Mouse (Mus musculus) layer of hippocampus, postnatal 36 days (tissue): ENCODE measurements around the gene Kat14. TPM values are rescaled to one million over a fixed set of nuclear protein-coding genes. Genes with fewer than 3 reads are reported as not detected.

Experiments
- DNase-seq, 2 experiments: peaks; one replicate each; pipeline ENCODE4 v3.0.0; 2022
- total RNA-seq, 2 experiments: library from RNA; stranded (reverse); gene quantifications; 2 replicates each; pipeline ENCODE4 v1.2.3; 2021

Kat14 gene
- total RNA-seq, 2 experiments from 2014 or later, result 29.1 to 29.4 TPM

DNA sequence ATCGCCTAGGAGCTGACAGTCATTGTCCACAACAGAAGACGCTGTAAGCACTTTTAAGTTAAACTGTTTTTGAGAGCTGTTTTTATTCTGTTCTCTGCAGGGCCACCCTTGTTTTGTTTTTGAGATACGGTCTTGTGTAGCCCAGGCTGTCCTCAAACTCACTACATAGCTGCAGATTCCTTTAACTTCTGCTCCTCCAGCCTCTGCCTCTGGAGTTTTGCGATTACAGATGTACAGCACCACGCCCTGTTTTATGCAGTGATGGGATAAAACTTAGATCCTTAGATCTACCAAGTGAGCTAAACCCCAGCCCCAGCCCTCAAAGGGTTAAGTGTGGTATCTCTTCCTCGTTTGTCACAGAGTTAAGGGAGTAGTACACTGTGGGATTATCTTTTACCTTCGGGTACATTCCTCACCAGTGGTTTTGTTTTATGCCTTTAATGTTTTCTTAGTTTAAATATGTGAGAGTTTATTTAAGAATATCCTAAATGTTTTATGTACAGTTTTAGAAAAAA lies 13.9 kb downstream of the Kat14 start:
- no peak for DNase-seq

DNA sequence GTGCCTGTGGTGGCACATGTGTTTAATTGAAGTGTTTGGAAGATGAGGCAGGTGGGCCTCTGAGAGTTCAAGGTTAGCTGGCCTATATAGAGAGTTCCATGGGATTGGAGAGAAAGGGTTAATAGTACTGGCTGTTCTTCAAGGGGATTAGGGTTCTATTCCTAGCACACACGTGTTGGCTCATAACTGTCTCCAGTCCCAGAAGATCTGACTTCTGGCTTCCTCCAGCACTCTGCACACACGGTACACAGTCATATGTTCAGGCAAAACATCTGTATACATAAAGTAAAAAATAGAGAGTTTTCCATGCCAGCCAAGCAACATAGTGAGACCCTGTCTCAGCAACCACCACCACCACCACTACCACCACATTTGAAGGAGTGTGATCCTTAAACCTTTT lies 17.5 kb downstream of the Kat14 start:
- DNase-seq, result no peak

DNA sequence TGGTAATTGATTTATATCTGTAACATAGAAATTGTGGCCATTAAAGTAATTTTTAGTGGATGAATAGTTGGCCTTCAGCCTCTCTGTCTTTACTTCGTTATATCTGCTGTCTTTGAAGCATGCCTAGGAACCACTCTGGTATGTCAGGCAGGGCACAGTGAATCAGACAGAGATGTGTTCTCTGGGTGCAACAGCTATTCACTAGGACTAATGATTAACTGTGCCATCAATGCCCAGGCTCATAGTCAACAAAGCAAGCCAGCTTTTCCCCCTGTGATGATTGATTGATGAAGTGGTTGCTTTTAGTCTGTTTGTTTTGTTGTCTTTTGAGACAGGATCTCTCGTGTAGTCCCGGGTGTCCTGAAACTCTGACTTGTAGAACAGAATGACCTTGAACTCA lies 19.6 kb downstream of the Kat14 start:
- no peak for DNase-seq

GRCm38 (mm10) chr2:144399531-144399930 lies 30.7 kb downstream of the Kat14 start:
- no peak for DNase-seq

DNA sequence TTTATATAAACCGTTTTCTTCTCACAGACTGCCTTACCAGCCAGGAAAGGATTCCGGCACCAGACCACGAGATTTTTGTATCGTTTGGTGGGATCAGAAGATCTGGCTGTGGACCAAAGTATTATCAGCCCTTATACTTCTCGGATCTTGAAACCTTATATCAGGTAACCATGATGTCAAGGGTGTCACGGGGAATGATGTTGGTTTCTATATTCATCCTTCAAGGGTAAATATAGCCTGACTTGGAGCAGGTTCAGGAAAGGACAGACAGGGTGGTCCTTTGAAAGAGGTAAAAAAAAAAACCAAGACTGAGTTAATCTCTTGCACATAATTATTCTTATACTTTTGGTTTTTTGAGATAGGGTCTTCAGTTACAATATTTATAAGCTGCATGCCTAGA lies 31.9 kb downstream of the Kat14 start:
- DNase-seq, result no peak

GRCm38 (mm10) chr2:144409037-144409436 lies 40.3 kb downstream of the Kat14 start:
- DNase-seq, result no peak

GRCm38 (mm10) chr2:144410603-144411002 lies 41.8 kb downstream of the Kat14 start:
- DNase-seq, result peak; percentile 46 to 70

- DNase-seq, result no peak
These were observed 45.9 kb downstream of the Kat14 start for GRCm38 (mm10) chr2:144414646-144415045.

GRCm38 (mm10) chr2:144416859-144417258 lies 48.1 kb downstream of the Kat14 start:
- no peak for DNase-seq

DNA sequence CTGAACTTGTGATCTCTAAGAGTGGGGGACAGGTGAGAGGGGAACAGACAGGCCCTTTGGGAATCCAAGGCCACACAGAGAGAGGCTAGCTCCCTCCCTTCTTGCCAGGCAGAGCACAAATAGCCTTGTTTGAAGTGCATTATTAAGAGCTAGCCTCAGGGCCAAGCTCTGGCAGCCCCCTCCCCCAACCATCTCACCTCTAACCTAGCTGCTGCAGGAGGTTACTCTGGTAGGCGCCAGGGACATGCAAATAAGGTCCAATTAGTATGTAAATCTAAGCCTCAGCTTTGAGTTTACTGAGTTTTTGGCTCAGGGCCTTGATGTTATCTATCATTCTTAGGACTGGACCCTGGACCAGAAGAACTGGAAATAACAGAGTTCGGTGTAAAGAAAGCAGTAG lies 49.3 kb downstream of the Kat14 start:
- DNase-seq, result no peak

GRCm38 (mm10) chr2:144422094-144422675 lies 53.4 kb downstream of the Kat14 start:
- no peak for DNase-seq

DNA sequence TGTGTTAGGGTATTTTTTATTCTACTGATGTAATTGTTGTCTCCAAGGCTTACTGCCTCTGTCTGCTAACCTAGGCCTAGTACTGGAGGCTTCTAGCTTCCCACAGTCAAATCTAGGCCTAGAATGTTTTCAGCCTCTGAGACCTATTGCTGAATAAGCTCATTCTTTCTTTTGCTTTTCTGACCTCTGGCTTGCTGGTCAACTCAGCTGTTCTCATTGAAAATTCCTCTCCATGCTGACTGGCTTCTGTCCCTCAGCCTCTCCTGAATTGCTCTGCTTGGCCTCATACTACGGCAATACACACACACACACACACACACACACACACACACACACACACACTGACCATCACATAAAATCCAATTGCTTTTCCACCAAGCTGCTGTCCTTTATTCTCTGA lies 57.0 kb downstream of the Kat14 start:
- no peak for DNase-seq

- DNase-seq, result no peak
These were observed 59.1 kb downstream of the Kat14 start for GRCm38 (mm10) chr2:144427852-144428251.

DNA sequence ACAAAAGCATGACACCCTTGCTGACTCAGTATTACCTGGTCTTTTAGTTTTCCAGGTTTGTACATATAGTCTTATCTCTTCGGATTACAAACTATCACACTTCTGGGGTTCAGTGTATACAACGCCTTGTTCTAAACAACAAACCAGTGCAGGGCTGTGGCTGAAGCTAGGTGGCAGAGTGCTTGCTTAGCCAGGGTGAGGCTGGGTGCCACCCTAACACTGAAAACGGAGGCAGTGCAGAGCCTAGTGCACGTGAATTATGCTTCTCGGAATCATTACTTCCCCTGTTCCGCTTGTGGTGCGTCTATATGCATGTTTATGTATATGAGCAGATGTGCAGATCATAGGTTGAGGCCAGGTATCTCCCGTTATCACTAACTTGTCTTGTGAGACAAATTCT lies 59.9 kb downstream of the Kat14 start:
- no peak for DNase-seq

GRCm38 (mm10) chr2:144429171-144429570 lies 60.4 kb downstream of the Kat14 start:
- no peak for DNase-seq

DNA sequence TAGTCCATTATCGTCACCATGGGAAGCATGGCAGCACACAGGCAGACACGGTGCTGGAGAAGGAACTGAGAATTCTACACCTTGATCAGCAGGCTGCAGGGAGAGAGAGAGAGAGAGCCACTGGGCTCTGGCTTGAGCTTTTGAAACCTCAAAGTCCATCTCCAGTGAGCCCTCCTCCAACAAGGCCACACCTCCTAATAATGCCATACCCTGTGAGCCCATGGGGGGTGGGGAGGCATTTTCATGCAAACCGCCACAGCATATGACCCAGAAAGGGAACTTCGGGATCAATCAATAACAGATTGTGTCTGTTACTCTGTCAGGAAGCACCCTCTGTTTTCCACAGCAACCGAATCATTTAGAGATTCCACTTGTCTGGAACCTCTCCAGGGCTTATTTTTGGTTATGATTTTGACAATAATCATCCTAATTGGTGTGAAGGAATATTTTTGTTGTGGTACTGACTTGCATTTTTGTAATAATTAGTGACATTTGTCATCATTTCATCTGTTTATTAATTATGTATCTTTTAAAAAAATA lies 62.6 kb downstream of the Kat14 start:
- peak; percentile 5 to 29 for DNase-seq

DNA sequence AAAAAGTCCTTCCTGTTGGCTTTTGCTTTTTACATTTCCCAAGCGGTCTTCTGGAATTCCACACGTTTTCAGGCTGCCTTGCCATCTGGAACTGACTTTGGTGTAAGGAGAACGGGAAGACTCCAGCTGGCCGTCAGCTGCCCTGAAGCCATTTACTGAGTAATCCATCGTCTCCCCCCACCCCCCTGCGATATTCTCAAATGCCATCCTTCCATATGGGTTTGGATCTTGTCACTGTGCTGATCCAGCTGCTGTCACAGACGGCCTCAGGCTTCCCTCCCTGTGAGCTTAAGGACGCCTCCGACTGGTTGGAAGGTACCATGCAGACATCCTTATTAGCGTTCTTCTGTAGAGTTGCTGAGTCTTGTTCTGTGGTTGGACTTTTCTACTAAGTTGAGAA lies 66.9 kb downstream of the Kat14 start:
- peak in 1 of 2 experiments; percentile 47 for DNase-seq

DNA sequence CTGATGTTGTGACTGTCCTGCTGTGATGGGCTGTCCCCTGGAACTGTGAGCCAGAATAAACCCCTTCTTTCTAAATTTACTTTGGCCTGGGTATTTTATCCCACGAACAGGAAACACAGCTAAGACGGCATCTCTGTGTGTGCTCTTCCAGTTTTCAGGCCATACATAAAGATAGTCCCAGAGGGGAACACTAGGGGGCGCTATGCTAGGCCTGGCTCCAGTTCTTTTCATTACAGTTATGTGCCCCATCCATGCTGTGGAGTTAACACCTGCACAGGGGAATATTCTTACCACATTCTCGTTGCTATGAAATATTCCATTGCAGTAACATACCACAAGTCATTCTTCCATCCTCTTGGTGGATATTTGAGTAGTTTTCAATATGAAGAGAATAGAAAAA lies 69.6 kb downstream of the Kat14 start:
- no peak for DNase-seq

GRCm38 (mm10) chr2:144439191-144439700 lies 70.5 kb downstream of the Kat14 start:
- no peak for DNase-seq

DNA sequence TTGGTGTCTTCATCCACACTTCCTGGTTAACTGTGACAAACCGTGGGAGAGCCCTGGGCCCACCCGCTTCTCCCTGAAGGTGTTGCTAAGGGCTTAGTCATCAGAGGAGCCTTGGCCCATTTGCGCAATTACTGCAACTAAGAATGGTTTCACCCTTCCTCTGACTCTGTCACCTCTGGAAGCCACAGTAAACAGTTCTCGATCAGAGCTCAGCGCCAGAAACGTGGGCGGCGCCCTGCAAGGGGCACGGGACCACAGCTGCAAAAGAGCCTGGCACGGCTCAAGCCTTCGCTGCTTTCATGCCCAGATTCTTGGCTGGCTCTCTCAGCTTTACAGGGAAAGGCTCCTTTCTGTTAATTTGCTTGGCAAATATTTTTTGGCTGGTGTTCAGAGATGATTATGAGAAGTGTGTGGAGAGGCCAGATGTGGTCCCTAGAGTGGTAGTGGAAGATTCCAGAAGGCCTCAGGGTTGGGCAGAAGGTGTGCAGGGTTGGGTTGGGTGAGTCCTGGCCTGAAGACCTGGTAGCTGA lies 72.7 kb downstream of the Kat14 start:
- no peak for DNase-seq

DNA sequence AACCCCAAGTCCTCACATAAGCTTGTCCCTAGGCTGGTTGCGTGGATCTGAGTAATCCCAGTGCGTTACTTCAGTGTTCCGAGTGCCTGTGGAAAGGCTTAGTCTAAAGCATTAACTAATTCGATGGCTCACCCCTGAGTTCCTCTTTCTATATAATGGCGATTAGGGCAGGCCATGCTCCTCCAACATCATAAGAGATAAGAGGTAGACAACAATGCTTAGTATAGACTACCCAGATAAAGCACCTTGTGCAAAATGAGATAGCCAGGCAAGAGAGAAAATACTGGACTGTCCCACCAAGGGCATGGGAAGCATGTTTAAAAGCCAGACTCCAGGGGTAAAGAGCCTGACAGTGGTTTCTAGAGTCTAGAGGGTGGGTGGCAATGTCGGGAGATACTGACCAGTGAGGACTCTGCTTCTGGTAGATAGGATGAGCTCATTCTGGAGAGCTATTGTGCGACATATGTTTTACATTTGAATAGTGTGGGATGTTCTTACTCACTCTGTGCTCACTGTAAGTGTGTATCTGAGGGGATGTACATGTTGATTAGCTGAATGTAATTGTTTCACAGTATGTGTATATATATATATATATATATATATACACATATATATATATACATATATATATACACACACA lies 77.7 kb downstream of the Kat14 start:
- DNase-seq, result no peak

GRCm38 (mm10) chr2:144450378-144450777 lies 81.6 kb downstream of the Kat14 start:
- DNase-seq, result no peak

- DNase-seq, result peak; percentile 66 to 80
These were observed 83.7 kb downstream of the Kat14 start for GRCm38 (mm10) chr2:144452364-144453008.
